Mouse (Mus musculus) liver, adult 2 months (tissue): ENCODE measurements at regions not wholly inside any gene's neighbourhood (a gene's known extent, or its start where the extent isn't known, plus 50 kb on each side); places are given as distances from the start of the nearest gene placed in this dataset.
A peak's percentile ranks its signal among the peaks of the same experiment; 100 is the strongest.

Source experiments
- DNase-seq: peaks from one replicate; pipeline ENCODE4 v3.0.0-alpha.2; 2011; ENCODE audit warnings: low read depth, low spot score; ENCODE audit errors: extremely low read depth
- H3K27ac ChIP-seq: fragments of 200-500 bp; replicated peaks from 2 replicates; pipeline ENCODE4 v1.5.1; 2012; ENCODE audit warnings: low read depth, mild to moderate bottlenecking, control low read depth, inconsistent platforms, low read length; ENCODE audit not compliant: insufficient read depth
- H3K27me3 ChIP-seq: fragments of 200-500 bp; 2 replicates; pipeline ENCODE4 v1.6.1; 2012; ENCODE audit warnings: mild to moderate bottlenecking, moderate library complexity, low read length, inconsistent platforms; ENCODE audit not compliant: control insufficient read depth, insufficient read depth
- H3K36me3 ChIP-seq: fragments of 200-500 bp; 2 replicates; pipeline ENCODE4 v1.6.1; 2012; ENCODE audit warnings: low read length, inconsistent platforms; ENCODE audit not compliant: control insufficient read depth, insufficient read depth
- H3K4me1 ChIP-seq: fragments of 200-500 bp; 2 replicates; pipeline ENCODE4 v1.6.1; 2011; ENCODE audit warnings: low read length; ENCODE audit not compliant: control insufficient read depth, insufficient read depth
- H3K4me3 ChIP-seq: fragments of 200-500 bp; 2 replicates; pipeline ENCODE4 v1.5.1; 2011; ENCODE audit warnings: low read depth, mild to moderate bottlenecking, control low read depth, low read length, moderate library complexity; ENCODE audit not compliant: insufficient read depth
- H3K79me2 ChIP-seq: fragments of 200-500 bp; 2 replicates; pipeline ENCODE4 v1.6.1; 2012; ENCODE audit warnings: inconsistent platforms, mild to moderate bottlenecking, low read length, moderate library complexity; ENCODE audit not compliant: control insufficient read depth, insufficient read depth
- H3K9ac ChIP-seq: fragments of 200-500 bp; 2 replicates; pipeline ENCODE4 v1.6.1; 2012; ENCODE audit warnings: low read depth, mild to moderate bottlenecking, control low read depth, inconsistent platforms, low read length
- CTCF ChIP-seq: fragments of 200-500 bp; IDR thresholded peaks from 2 replicates; pipeline ENCODE4 v1.5.1; 2011; ENCODE audit warnings: low read depth, low read length, control low read depth
- POLR2A ChIP-seq: fragments of 200-500 bp; IDR thresholded peaks from 2 replicates; pipeline ENCODE4 v1.6.1; 2011; ENCODE audit warnings: low read length, control low read depth; ENCODE audit not compliant: insufficient read depth; ENCODE audit errors: extremely low read depth
- WGBS: fragments of 180-500 bp; shearing (Covaris S2); methylation state at CpG from one replicate; pipeline ENCODE4 v1.1.7; 2018; 5-methylcytosine and 5-hydroxymethylcytosine counted together

DNA sequence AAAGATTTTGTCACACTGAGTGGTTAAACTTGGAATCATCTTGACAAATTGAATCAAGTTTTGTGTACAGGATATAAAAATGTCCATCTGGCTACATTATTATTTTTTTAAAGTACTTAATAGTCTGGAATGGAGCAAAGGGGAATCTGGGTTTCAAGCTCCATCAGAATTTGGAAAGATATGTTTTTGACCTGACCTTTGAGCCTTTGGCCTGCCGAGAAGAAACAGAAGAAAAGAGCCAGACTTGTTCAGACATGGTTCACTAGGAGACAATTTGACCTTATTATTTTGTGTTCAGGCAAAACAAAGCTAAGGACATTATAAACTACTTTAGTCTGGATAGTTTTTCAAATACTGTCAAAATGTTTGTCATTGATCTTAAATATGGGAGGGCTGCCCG is 572.2 kb upstream of the Gm11114 start:
- Histone ChIP-seq H3K79me2 (no peaks in the 10 kb centered on the region), H3K4me3 (no peak overlapping the region), H3K27ac (no peak overlapping the region), H3K27me3 (no peaks in the 10 kb centered on the region), H3K4me1 (no peaks in the 10 kb centered on the region), H3K36me3 (no peaks in the 10 kb centered on the region), H3K9ac (no peak overlapping the region)
- 71% methylated on average over 2 of the region's 2 CpGs for WGBS
- DNase-seq: peak; percentile 39
- no peak for TF ChIP-seq CTCF
- no peak for TF ChIP-seq POLR2A

DNA sequence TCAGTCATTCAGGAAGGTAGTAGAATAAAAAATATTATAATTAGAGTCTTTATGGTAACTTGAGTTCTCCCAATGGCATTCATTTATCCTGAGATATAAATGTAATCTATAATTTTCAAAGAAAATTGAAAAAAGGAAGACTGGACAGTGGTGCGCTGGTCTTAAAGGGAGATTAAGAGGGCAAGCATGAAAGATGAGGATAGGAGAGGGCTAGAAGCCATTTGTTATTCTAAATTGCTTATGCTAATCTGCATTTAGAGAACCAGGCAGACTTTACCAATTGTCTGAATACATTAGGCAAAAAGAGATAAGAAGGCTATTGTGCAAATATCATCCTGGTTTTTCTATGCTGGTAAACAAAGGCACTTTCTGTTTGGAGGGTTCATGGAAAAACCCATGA is 558.2 kb upstream of the Gm11114 start:
- H3K4me3 ChIP-seq: no peak overlapping the region
- no peaks in the 10 kb centered on the region for H3K4me1 ChIP-seq
- no peaks in the 10 kb centered on the region for H3K79me2 ChIP-seq
- H3K9ac ChIP-seq: no peak overlapping the region
- no peak for TF ChIP-seq POLR2A
- TF ChIP-seq CTCF: no peak
- DNase-seq: no peak
- H3K36me3 ChIP-seq: no peaks in the 10 kb centered on the region
- no peak overlapping the region for H3K27ac ChIP-seq
- no peaks in the 10 kb centered on the region for H3K27me3 ChIP-seq
- WGBS: 91% methylated on average over 1 of the region's 1 CpGs

DNA sequence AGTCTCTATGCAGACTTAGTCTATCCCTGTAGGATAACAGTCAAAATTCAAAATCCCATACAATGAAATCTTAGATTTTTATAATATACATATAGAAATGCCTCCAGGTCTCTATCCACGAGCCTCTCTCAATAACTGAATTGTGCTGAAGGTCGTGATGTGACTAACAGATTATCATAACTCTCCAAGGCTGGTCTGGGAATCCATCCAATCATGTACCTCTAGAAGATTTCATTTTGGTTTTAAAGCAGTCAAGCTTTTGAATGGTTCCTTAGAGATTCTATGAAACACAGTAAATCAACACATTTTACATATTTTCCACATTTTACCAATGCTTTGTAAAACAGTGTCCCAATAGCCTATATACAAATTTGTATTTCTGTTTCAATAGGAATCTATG is 557.7 kb upstream of the Gm11114 start:
- Histone ChIP-seq H3K27me3 (no peaks in the 10 kb centered on the region), H3K4me1 (no peaks in the 10 kb centered on the region), H3K4me3 (no peak overlapping the region), H3K27ac (no peak overlapping the region), H3K9ac (no peak overlapping the region), H3K79me2 (no peaks in the 10 kb centered on the region), H3K36me3 (no peaks in the 10 kb centered on the region)
- no peak for DNase-seq
- no peak for TF ChIP-seq CTCF
- no peak for TF ChIP-seq POLR2A
- WGBS: 75% methylated on average over 2 of the region's 2 CpGs

DNA sequence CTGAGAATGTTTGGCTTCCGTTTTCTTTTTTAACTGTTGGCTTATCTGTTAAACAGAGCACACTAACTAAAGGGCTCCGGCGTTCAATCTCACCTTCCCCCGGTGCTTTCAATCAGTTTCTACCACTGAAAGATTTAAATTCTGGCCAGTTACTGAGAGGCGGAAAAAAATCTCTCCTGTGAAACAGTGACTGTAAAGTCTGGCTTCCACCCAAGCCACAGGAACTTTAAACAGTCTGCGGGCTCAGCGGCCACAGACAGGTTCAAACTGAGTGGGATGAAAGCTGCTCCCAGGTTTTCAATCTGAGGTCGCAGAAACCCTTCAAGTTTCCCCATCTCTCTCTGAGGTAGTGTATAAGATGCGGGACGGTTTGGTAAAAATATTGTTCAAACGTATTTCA is 538.2 kb upstream of the Gm11114 start:
- H3K27me3 ChIP-seq: no peaks in the 10 kb centered on the region
- no peak overlapping the region for H3K9ac ChIP-seq
- H3K4me1 ChIP-seq: no peaks in the 10 kb centered on the region
- H3K36me3 ChIP-seq: no peaks in the 10 kb centered on the region
- no peak for DNase-seq
- no peak for TF ChIP-seq POLR2A
- no peak for TF ChIP-seq CTCF
- 61% methylated on average over 11 of the region's 11 CpGs for WGBS
- no peaks in the 10 kb centered on the region for H3K79me2 ChIP-seq
- H3K4me3 ChIP-seq: no peak overlapping the region
- H3K27ac ChIP-seq: no peak overlapping the region

GRCm38 (mm10) chr9:84775190-84775589 is 537.4 kb upstream of the Gm11114 start:
- Histone ChIP-seq H3K79me2 (no peaks in the 10 kb centered on the region), H3K36me3 (no peaks in the 10 kb centered on the region), H3K27ac (no peak overlapping the region), H3K4me3 (no peak overlapping the region), H3K4me1 (no peaks in the 10 kb centered on the region), H3K27me3 (no peaks in the 10 kb centered on the region), H3K9ac (no peak overlapping the region)
- 73% methylated on average over 2 of the region's 2 CpGs for WGBS
- DNase-seq: no peak
- no peak for TF ChIP-seq POLR2A
- TF ChIP-seq CTCF: no peak

GRCm38 (mm10) chr9:84779125-84779524 is 533.4 kb upstream of the Gm11114 start:
- H3K4me3 ChIP-seq: no peak overlapping the region
- WGBS: 88% methylated on average over 1 of the region's 1 CpGs
- H3K27me3 ChIP-seq: no peaks in the 10 kb centered on the region
- H3K27ac ChIP-seq: no peak overlapping the region
- H3K36me3 ChIP-seq: no peaks in the 10 kb centered on the region
- no peaks in the 10 kb centered on the region for H3K79me2 ChIP-seq
- no peak for DNase-seq
- TF ChIP-seq POLR2A: no peak
- no peak for TF ChIP-seq CTCF
- no peak overlapping the region for H3K9ac ChIP-seq
- no peaks in the 10 kb centered on the region for H3K4me1 ChIP-seq
